Mouse (Mus musculus) stomach, embryonic 16.5 days (tissue): Measurements from ENCODE around the gene Rcan2. TPM values are rescaled to one million over a fixed set of nuclear protein-coding genes. Genes with fewer than 3 reads are reported as not detected.
A peak's percentile ranks its signal among the peaks of the same experiment; 100 is the strongest.

Source experiments
- ATAC-seq: fragments of 200-750 bp; cut with Nextera tagmentation; 2 replicates; pipeline ENCODE4 v1.8.0; 2017; ENCODE audit warnings: moderate number of reproducible peaks, moderate TSS enrichment; ENCODE audit not compliant: insufficient read depth, low FRiP score
- H3K27ac ChIP-seq: fragments of 300-500 bp; sonication (generic); 2 replicates; pipeline ENCODE4 v1.5.1; 2014; ENCODE audit warnings: low read length
- H3K27me3 ChIP-seq: fragments of 300-500 bp; sonication (generic); 2 replicates; pipeline ENCODE4 v1.6.1; 2014; ENCODE audit warnings: low read length, control low read depth, mixed read lengths; ENCODE audit not compliant: control insufficient read depth, insufficient read depth
- H3K36me3 ChIP-seq: fragments of 300-500 bp; sonication (generic); 2 replicates; pipeline ENCODE4 v1.6.1; 2014; ENCODE audit warnings: low read length; ENCODE audit not compliant: control insufficient read depth, insufficient read depth
- H3K4me1 ChIP-seq: fragments of 300-500 bp; sonication (generic); 2 replicates; pipeline ENCODE4 v1.6.1; 2014; ENCODE audit warnings: low read length, control low read depth, mixed read lengths; ENCODE audit not compliant: control insufficient read depth, insufficient read depth
- H3K4me2 ChIP-seq: fragments of 300-500 bp; sonication (generic); 2 replicates; pipeline ENCODE4 v1.6.1; 2014; ENCODE audit warnings: low read depth, low read length, mixed read lengths
- H3K4me3 ChIP-seq: fragments of 300-500 bp; sonication (generic); replicated peaks from 2 replicates; pipeline ENCODE4 v1.5.1; 2014; ENCODE audit warnings: mild to moderate bottlenecking, low read length
- H3K9ac ChIP-seq: fragments of 300-500 bp; sonication (generic); 2 replicates; pipeline ENCODE4 v1.6.1; 2014; ENCODE audit warnings: low read length
- H3K9me3 ChIP-seq: fragments of 300-500 bp; sonication (generic); replicated peaks from 2 replicates; pipeline ENCODE4 v1.6.1; 2016; ENCODE audit warnings: low read length, control low read depth; ENCODE audit not compliant: control insufficient read depth
- WGBS: fragments of 180-500 bp; shearing (Covaris S2); extraction: QIAGEN DNeasy Blood & Tissue Kit; methylation state at CpG from one replicate; pipeline ENCODE4 v1.1.7; 2014; 5-methylcytosine and 5-hydroxymethylcytosine counted together
- polyA plus RNA-seq: library from polyadenylated mRNA; unstranded; fragments of >200 nt; fragmentation: Nextera tagmentation; extraction: Ambion mirVana; gene quantifications from 2 replicates; pipeline ENCODE4 v1.2.1, GENCODE M21; 2015

The Rcan2 gene
- polyA plus RNA-seq, 1 experiment from 2014 or later = 12.0 TPM

DNA sequence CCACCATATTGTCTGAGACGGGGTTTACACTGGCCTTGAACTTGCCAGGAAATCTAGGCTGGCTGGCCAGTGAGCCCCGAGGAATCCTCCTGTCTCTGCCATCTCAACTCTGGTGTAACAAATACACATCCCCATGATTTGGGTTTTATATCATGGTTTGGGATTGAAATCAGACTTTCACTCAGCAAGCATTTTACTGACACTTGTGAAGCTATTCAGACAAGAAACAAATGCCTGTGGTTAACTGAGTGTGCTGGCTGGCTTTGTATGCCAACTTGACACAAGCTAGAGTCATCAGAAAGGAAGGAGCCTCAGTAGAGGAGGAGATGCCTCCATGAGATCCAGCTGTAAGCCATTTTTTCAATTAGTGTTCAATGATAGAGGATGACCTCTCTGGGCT lies 206.3 kb downstream of the Rcan2 start:
- H3K27me3 ChIP-seq = no peaks in the 10 kb centered on the region
- no peak overlapping the region for H3K27ac ChIP-seq
- H3K4me1 ChIP-seq = no peaks in the 10 kb centered on the region
- no peak overlapping the region for H3K4me2 ChIP-seq
- no peaks in the 10 kb centered on the region for H3K36me3 ChIP-seq
- H3K4me3 ChIP-seq = no peak overlapping the region
- no peaks in the 10 kb centered on the region for H3K9me3 ChIP-seq
- no peak overlapping the region for H3K9ac ChIP-seq
- ATAC-seq = no peak
- WGBS = 83% methylated on average over 2 of the region's 2 CpGs

DNA sequence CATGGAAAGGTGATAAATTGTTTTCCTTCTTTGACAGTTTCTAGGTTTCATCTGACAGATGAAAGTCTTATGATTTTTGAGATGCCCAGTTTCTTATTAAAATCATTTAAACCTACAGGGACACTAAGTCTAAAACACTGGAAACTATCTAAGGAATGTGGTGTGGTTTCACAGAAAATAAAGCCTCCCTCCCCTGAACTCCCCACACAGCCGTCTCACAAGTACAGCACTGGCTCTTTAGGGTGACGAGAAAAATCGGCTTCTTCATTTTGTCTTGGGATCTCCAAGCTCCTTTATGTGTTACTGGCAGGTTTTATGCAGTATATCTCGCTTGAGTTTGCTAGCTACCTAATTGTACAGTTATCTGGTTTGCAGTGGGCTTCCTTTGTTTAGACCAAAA lies 210.8 kb downstream of the Rcan2 start:
- Histone ChIP-seq H3K9me3 (no peaks in the 10 kb centered on the region), H3K36me3 (no peaks in the 10 kb centered on the region), H3K27me3 (no peaks in the 10 kb centered on the region), H3K9ac (no peak overlapping the region), H3K4me2 (no peak overlapping the region), H3K4me3 (no peak overlapping the region), H3K4me1 (no peaks in the 10 kb centered on the region), H3K27ac (no peak overlapping the region)
- no peak for ATAC-seq
- 56% methylated on average over 4 of the region's 4 CpGs for WGBS

DNA sequence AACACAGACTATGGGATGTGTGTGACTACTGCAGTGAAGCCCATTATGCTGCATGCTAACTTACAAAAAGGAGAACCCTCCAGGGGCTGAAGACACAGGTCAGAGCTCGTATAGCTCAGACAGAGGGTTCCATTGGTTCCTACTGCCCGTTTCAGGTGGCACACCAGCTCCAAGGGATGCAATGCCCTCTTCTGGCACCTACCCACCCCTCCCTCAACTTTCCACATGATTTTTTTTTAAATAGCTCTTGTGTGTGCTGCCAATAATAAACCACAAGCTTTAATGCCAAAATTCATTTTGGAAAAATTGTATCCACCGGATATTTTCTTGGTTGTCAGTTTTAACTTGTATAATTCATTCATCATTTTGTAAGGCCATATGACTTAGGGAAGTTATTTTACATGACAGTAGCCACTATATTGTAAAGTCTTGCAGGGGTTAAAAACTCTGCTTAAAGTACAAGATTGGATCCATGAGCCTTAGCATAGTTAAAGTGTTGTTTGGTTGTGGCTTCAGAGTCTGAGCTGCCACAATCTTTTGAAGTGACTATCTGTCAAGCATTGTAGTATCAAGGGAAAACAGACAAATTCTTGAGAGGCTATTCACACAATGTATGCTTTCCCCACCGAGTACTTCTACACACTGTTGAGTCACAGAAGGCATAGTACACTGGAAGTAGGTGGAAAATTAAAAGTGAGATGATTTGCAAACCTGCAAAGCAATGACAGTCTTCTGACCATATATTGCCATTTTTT lies 212.8 kb downstream of the Rcan2 start:
- H3K4me3 ChIP-seq = no peak overlapping the region
- 81% methylated on average over 4 of the region's 4 CpGs for WGBS
- H3K4me2 ChIP-seq = no peak overlapping the region
- no peaks in the 10 kb centered on the region for H3K4me1 ChIP-seq
- H3K36me3 ChIP-seq = no peaks in the 10 kb centered on the region
- no peaks in the 10 kb centered on the region for H3K9me3 ChIP-seq
- no peak overlapping the region for H3K9ac ChIP-seq
- no peak overlapping the region for H3K27ac ChIP-seq
- ATAC-seq = no peak
- no peaks in the 10 kb centered on the region for H3K27me3 ChIP-seq

DNA sequence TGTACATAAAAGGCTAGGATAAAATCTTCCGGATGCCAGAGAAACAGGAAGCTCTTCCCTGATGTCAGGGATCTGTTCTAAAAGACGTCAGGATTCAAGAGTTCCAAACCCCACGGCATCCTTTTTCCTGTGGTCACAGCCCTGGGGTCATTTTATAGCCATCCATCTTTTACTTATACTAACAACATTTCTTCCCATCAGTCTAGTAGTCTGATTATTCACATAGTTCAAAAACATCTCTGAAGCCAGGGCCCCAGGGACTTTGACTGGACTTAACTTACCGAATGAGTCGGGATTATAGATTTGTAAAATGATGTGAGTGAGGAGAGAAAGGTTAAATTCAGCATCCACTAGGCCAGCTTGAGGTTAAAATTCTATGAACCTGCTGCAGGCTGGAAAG lies 215.2 kb downstream of the Rcan2 start:
- Histone ChIP-seq H3K9me3 (no peaks in the 10 kb centered on the region), H3K36me3 (no peaks in the 10 kb centered on the region), H3K27me3 (no peaks in the 10 kb centered on the region), H3K4me1 (no peaks in the 10 kb centered on the region), H3K27ac (no peak overlapping the region), H3K9ac (no peak overlapping the region), H3K4me3 (no peak overlapping the region), H3K4me2 (no peak overlapping the region)
- 55% methylated on average over 5 of the region's 5 CpGs for WGBS
- ATAC-seq = no peak

DNA sequence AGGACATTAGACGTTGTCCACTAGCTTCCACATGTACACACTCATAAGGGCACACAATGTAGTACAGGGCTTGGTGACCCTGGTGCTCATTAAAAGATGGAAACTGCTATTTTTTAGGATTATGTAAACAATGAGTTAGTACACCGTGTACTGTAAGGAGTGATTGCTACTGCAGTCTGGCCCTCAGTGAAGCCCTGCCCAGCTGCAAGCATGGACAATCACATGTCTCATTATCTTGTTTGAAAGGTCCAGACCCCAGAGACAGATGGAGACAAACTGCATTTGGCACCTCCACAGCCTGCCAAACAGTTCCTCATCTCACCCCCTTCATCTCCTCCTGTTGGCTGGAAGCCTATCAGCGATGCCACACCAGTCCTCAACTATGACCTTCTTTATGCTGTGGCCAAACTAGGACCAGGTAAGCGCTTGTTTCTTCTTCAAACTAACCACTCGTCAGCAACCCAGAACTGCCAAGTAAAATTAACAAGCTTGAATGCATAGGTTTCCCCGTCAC lies 219.6 kb downstream of the Rcan2 start:
- no peaks in the 10 kb centered on the region for H3K9me3 ChIP-seq
- no peaks in the 10 kb centered on the region for H3K4me1 ChIP-seq
- WGBS = 64% methylated on average over 6 of the region's 6 CpGs
- ATAC-seq = no peak
- no peaks in the 10 kb centered on the region for H3K27me3 ChIP-seq
- no peak overlapping the region for H3K27ac ChIP-seq
- no peak overlapping the region for H3K9ac ChIP-seq
- no peak overlapping the region for H3K4me3 ChIP-seq
- H3K4me2 ChIP-seq = no peak overlapping the region
- no peaks in the 10 kb centered on the region for H3K36me3 ChIP-seq

DNA sequence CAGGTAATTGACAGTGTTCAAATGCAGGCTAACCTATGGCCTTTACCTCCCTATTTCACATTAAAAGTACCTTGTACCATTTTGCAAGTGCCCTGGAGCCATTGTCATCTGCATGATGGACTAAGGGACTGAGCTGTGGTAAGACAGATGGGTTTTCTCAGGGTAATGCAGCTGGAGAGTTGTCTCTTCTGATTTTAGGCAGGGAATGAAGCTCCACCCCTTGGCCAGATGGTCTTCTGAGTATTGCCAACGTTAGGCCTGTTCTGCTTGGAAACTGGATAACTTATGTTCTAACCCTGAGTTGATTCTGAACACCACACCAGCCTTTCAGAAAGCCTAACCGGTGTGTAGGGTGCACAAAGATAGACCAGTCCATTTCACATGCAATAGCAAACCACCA lies 222.7 kb downstream of the Rcan2 start:
- ATAC-seq = no peak
- H3K4me3 ChIP-seq = no peak overlapping the region
- WGBS = 68% methylated on average over 2 of the region's 2 CpGs

DNA sequence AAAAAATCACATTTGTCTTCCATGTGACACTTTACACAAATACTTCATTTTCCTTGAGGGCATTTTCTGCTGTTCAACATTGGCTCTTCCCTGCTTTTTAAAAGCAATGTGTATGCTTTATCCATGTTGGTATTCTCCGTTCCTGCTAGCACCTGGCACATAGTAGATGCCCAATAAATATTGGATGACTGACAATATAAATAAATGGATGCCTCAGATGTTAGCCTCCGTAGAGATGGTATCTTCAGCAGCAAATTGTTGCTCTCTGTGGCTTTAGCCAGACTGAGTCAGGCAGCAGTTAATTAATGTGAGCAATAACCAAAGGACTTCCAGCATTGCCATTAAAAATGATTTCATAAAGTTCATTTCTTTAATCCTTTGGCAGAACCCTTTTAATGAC lies 223.9 kb downstream of the Rcan2 start:
- H3K9me3 ChIP-seq = no peaks in the 10 kb centered on the region
- WGBS = 57% methylated on average over 2 of the region's 2 CpGs
- no peaks in the 10 kb centered on the region for H3K36me3 ChIP-seq
- H3K4me2 ChIP-seq = no peak overlapping the region
- no peak overlapping the region for H3K9ac ChIP-seq
- no peaks in the 10 kb centered on the region for H3K27me3 ChIP-seq
- no peaks in the 10 kb centered on the region for H3K4me1 ChIP-seq
- no peak overlapping the region for H3K4me3 ChIP-seq
- no peak for ATAC-seq
- H3K27ac ChIP-seq = no peak overlapping the region

More for the DNA sequence above, 222.7 kb downstream of the Rcan2 start:
- Histone ChIP-seq H3K9me3 (no peaks in the 10 kb centered on the region), H3K36me3 (no peaks in the 10 kb centered on the region), H3K27me3 (no peaks in the 10 kb centered on the region), H3K9ac (no peak overlapping the region), H3K4me2 (no peak overlapping the region), H3K27ac (no peak overlapping the region), H3K4me1 (no peaks in the 10 kb centered on the region)

DNA sequence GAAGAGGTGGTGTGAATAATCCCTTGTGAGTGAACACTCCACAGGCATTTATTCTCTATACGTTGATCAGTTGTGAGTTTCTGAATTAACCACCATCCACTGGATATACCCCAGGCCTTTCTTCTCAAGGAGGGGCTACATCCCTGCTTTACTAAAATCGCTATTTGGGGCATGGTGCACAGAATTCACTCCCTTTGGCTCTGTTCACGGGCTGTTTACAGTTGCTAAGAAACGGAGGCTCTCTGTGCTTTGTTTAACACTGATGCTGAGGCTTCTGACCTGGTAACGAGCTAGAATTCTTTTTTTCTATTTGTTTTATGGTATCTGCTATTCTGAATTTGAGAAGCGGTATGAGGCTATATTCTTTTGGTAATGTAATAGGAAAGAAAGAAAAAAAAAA lies 224.8 kb downstream of the Rcan2 start:
- H3K27ac ChIP-seq = peak overlapping the region; percentile 12; the same call in 1 of the 2 replicates
- H3K4me2 ChIP-seq = no peak overlapping the region
- no peaks in the 10 kb centered on the region for H3K27me3 ChIP-seq
- 55% methylated on average over 6 of the region's 6 CpGs for WGBS
- no peak for ATAC-seq
- no peaks in the 10 kb centered on the region for H3K4me1 ChIP-seq
- H3K9me3 ChIP-seq = no peaks in the 10 kb centered on the region
- H3K36me3 ChIP-seq = no peaks in the 10 kb centered on the region
- H3K9ac ChIP-seq = no peak overlapping the region
- H3K4me3 ChIP-seq = no peak overlapping the region

DNA sequence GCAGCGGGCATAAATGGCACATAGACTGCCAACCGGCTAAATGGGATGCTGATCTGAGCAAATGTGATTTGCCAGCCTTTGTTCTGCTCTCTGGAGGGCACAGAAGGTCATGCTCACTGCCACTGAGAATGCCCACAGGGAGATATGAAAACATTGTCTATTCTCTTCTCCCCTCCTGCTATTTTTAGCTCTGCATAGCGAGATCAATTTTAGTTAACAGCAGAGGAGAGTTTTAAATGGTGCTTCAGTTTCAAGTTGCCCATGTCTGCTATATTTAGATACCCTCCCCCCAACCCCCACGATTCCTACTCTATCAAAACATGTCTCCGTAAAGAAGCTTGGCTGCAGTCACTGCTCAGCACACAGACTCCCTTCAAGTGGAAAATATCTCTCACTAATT lies 225.2 kb downstream of the Rcan2 start:
- Histone ChIP-seq H3K27me3 (no peaks in the 10 kb centered on the region), H3K4me3 (no peak overlapping the region), H3K36me3 (no peaks in the 10 kb centered on the region), H3K4me1 (peaks cover 3% of the 10 kb centered on the region; the same call in 1 of the 2 replicates), H3K4me2 (no peak overlapping the region), H3K9ac (no peak overlapping the region), H3K9me3 (no peaks in the 10 kb centered on the region), H3K27ac (no peak overlapping the region)
- WGBS = 46% methylated on average over 5 of the region's 5 CpGs
- peak; percentile 64; the same call in 1 of the 2 replicates for ATAC-seq
